In genomic region chr2:160733131-160733531, GRCm38 (mm10) we compare ENCODE assay signal across 7 mouse cellular contexts. TPM values are rescaled to one million over a fixed set of nuclear protein-coding genes. Genes with fewer than 3 reads are reported as not detected.
DNase-seq lines count a peak whose midpoint lies in the region; ATAC-seq and TF ChIP-seq lines count a peak whose summit lies in the region.

No protein-coding gene starts in this region.

- H3K9me3 ChIP-seq in heart, embryonic 15.5 days (replicated peaks) = no peaks in the 10 kb centered on the region
- H3K9me3 ChIP-seq in liver, postnatal 0 days (ENCODE audit: low read length) = no peaks in the 10 kb centered on the region

- H3K27me3 ChIP-seq in heart, embryonic 15.5 days = 0 out of 2 replicates have a peak, but pooled peaks cover 3% of the 10 kb centered on the region
- peaks cover 11% of the 10 kb centered on the region; the same call in 1 of the 2 replicates for H3K27me3 ChIP-seq in liver, postnatal 0 days (ENCODE audit: insufficient read depth, low read length)

- H3K36me3 ChIP-seq in heart, embryonic 15.5 days = peaks cover 9% of the 10 kb centered on the region; the same call in 1 of the 2 replicates
- H3K36me3 ChIP-seq in liver, postnatal 0 days (replicated peaks; ENCODE audit: insufficient read depth, low read length) = no peaks in the 10 kb centered on the region

- no peak for TF ChIP-seq CTCF in liver, postnatal 0 days (IDR thresholded peaks at IDR 0.05; ENCODE audit: low read depth)

- no peak for TF ChIP-seq EP300 in liver, postnatal 0 days (IDR thresholded peaks at IDR 0.05; ENCODE audit: low read depth)

- no peak for ATAC-seq in heart, embryonic 15.5 days (replicated peaks; ENCODE audit: insufficient number of reproducible peaks, insufficient read depth, low FRiP score, low read depth)
- ATAC-seq in liver, postnatal 0 days = no peak

- H3K27ac ChIP-seq in heart, embryonic 15.5 days = no peak overlapping the region
- H3K27ac ChIP-seq in liver, postnatal 0 days (ENCODE audit: low read depth) = no peak overlapping the region

- H3K4me1 ChIP-seq in heart, embryonic 15.5 days (replicated peaks) = peaks cover 70% of the 10 kb centered on the region
- H3K4me1 ChIP-seq in liver, postnatal 0 days (ENCODE audit: insufficient read depth) = peaks cover 48% of the 10 kb centered on the region

- peak; percentile 39 to 41 for DNase-seq in spleen, postnatal 36 days (ENCODE audit: low spot score in 2 of 2)
- DNase-seq in spleen, adult 18-20 months = no peak
- DNase-seq in liver, postnatal 0 days = no peak
- DNase-seq in frontal cortex, postnatal 10 days (ENCODE audit: low spot score in 2 of 2) = no peak
- DNase-seq in adrenal gland, postnatal 10 days = no peak
- DNase-seq in urinary bladder, postnatal 10 days (ENCODE audit: low spot score) = no peak

- peak overlapping the region; percentile 96 for H3K9ac ChIP-seq in heart, embryonic 15.5 days
- peak overlapping the region; percentile 79; the same call in 1 of the 2 replicates for H3K9ac ChIP-seq in liver, postnatal 0 days (replicated peaks)

- peak overlapping the region; percentile 92 for H3K4me3 ChIP-seq in heart, embryonic 15.5 days
- H3K4me3 ChIP-seq in liver, postnatal 0 days (ENCODE audit: low read depth, low read length) = peak overlapping the region; percentile 86; the same call in 1 of the 2 replicates

- peak overlapping the region; percentile 96 for H3K4me2 ChIP-seq in heart, embryonic 15.5 days
- peak overlapping the region; percentile 96 for H3K4me2 ChIP-seq in liver, postnatal 0 days (ENCODE audit: low read depth, low read length)

- WGBS in heart, embryonic 15.5 days = 22% methylated on average over 7 of the region's 7 CpGs
- 33% methylated on average over 7 of the region's 7 CpGs for WGBS in liver, postnatal 0 days (ENCODE audit: insufficient replicate concordance)

RNA-seq across cellular contexts. Expression of gene Plcg1, which starts 2.0 kb away (rescaled TPM):
- 25.3 and 32.7 TPM in 2 replicates for polyA plus RNA-seq in heart, embryonic 15.5 days (2015; fragmentation: Nextera tagmentation; extraction: Ambion mirVana)
- 5.0 and 6.6 TPM in 2 replicates for polyA plus RNA-seq in liver, postnatal 0 days (2015; fragmentation: Nextera tagmentation; extraction: Ambion mirVana)
- 100 to 1,000 TPM in 1 of 2 experiments, 10 to 100 TPM in 1; 72.2 to 109 TPM for total RNA-seq in adrenal gland, postnatal 10 days (2021)

Comparison
In these comparisons a context has a peak if more than half of its experiments do, and no peak if none do; other contexts are left out.
1. DNase-seq: peak in spleen, postnatal 36 days (2 of 2); none in spleen, adult 18-20 months (0 of 2), liver, postnatal 0 days (single experiment), frontal cortex, postnatal 10 days (0 of 2), adrenal gland, postnatal 10 days (single experiment) and urinary bladder, postnatal 10 days (single experiment).